Mouse (Mus musculus) midbrain, embryonic 14.5 days (tissue): ENCODE measurements around the gene Npm3. TPM values are rescaled to one million over a fixed set of nuclear protein-coding genes. Genes with fewer than 3 reads are reported as not detected.

Source experiments
- polyA plus RNA-seq: library from polyadenylated mRNA; unstranded; fragments of >200 nt; fragmentation: Nextera tagmentation; extraction: Ambion mirVana; gene quantifications from 2 replicates; pipeline ENCODE4 v1.2.1, GENCODE M21; 2014

Gene Npm3
- polyA plus RNA-seq, 1 experiment from 2014 or later, result 7.6 TPM

Other genes starting within 250 kb of the Npm3 start
- 11.9 and 14.2 TPM in 2 replicates for gene Poll, start 189.1 kb downstream of the Npm3 start, polyA plus RNA-seq
- gene Gm17018, start 189.0 kb downstream of the Npm3 start, polyA plus RNA-seq, result 57.0 and 68.6 TPM in 2 replicates
- gene Fbxw4, start 89.3 kb downstream of the Npm3 start, polyA plus RNA-seq, result 5.6 and 8.1 TPM in 2 replicates
- 0.18 and 0.54 TPM in 2 replicates for gene Fgf8, start 6.7 kb downstream of the Npm3 start, polyA plus RNA-seq
- gene Mgea5, start 34.2 kb upstream of the Npm3 start, polyA plus RNA-seq, result 95.8 and 118 TPM in 2 replicates
- gene Kcnip2, start 66.5 kb upstream of the Npm3 start, polyA plus RNA-seq, result 3.9 and 5.0 TPM in 2 replicates
- gene Armh3, start 248.9 kb upstream of the Npm3 start, polyA plus RNA-seq, result 18.6 and 21.8 TPM in 2 replicates